Mouse (Mus musculus): ENCODE results near the gene Ccr9. TPM values are rescaled to one million over a fixed set of nuclear protein-coding genes. Genes with fewer than 3 reads are reported as not detected.

Gene Ccr9
- polyA plus RNA-seq, 1 experiment from 2014 or later, result 0.04 TPM

GRCm38 (mm10) chr9:123826631-123827030 is 148.4 kb downstream of the Ccr9 start:
- WGBS, result 90% methylated on average over 3 of the region's 3 CpGs
- H3K36me3 ChIP-seq (ENCODE audit: control insufficient read depth, insufficient read depth, low read length), result peaks cover 18% of the 10 kb centered on the region
- H3K9me3 ChIP-seq (ENCODE audit: control insufficient read depth, low read length), result no peaks in the 10 kb centered on the region

GRCm38 (mm10) chr9:123828916-123829315 is 150.7 kb downstream of the Ccr9 start:
- Histone ChIP-seq H3K4me3 (ENCODE audit: low read depth, low read length) (no peak overlapping the region), H3K9ac (replicated peaks; ENCODE audit: low read depth, low read length) (no peak overlapping the region), H3K4me2 (ENCODE audit: low read depth, low read length) (no peak overlapping the region), H3K9me3 (ENCODE audit: control insufficient read depth, low read length) (no peaks in the 10 kb centered on the region), H3K36me3 (ENCODE audit: control insufficient read depth, insufficient read depth, low read length) (peaks cover 17% of the 10 kb centered on the region), H3K27ac (ENCODE audit: low read depth, low read length) (no peak overlapping the region), H3K27me3 (ENCODE audit: control insufficient read depth, insufficient read depth, low read length) (no peaks in the 10 kb centered on the region), H3K4me1 (ENCODE audit: control insufficient read depth, insufficient read depth, low read length) (no peaks in the 10 kb centered on the region)
- 94% methylated on average over 4 of the region's 4 CpGs for WGBS
- ATAC-seq (ENCODE audit: low read depth), result no peak

More at GRCm38 (mm10) chr9:123826631-123827030, 148.4 kb downstream of the Ccr9 start:
- Histone ChIP-seq H3K27me3 (ENCODE audit: control insufficient read depth, insufficient read depth, low read length) (no peaks in the 10 kb centered on the region), H3K27ac (ENCODE audit: low read depth, low read length) (no peak overlapping the region), H3K4me1 (ENCODE audit: control insufficient read depth, insufficient read depth, low read length) (no peaks in the 10 kb centered on the region), H3K4me3 (ENCODE audit: low read depth, low read length) (no peak overlapping the region), H3K9ac (replicated peaks; ENCODE audit: low read depth, low read length) (no peak overlapping the region), H3K4me2 (ENCODE audit: low read depth, low read length) (no peak overlapping the region)
- no peak for ATAC-seq (ENCODE audit: low read depth)

Other genes starting within 250 kb of the Ccr9 start
- 9.7 and 14.7 TPM in 2 replicates for gene Limd1, start 199.7 kb upstream of the Ccr9 start, polyA plus RNA-seq (2014; fragmentation: Nextera tagmentation; extraction: Ambion mirVana)
- gene Sacm1l, start 148.7 kb upstream of the Ccr9 start, polyA plus RNA-seq (2014; fragmentation: Nextera tagmentation; extraction: Ambion mirVana), result 56.2 and 62.8 TPM in 2 replicates
- 0.46 and 0.52 TPM in 2 replicates for gene Slc6a20b, start 45.9 kb upstream of the Ccr9 start, polyA plus RNA-seq (2014; fragmentation: Nextera tagmentation; extraction: Ambion mirVana)
- gene Slc6a20a, start 446 bp downstream of the Ccr9 start, polyA plus RNA-seq (2014; fragmentation: Nextera tagmentation; extraction: Ambion mirVana), result 1.3 and 4.8 TPM in 2 replicates
- gene Lztfl1, start 39.3 kb downstream of the Ccr9 start, polyA plus RNA-seq (2014; fragmentation: Nextera tagmentation; extraction: Ambion mirVana), result 51.4 and 62.8 TPM in 2 replicates
- 0.17 and 0.18 TPM in 2 replicates for gene Cxcr6, start 128.0 kb downstream of the Ccr9 start, polyA plus RNA-seq (2014; fragmentation: Nextera tagmentation; extraction: Ambion mirVana)
- gene Fyco1, start 173.5 kb downstream of the Ccr9 start, polyA plus RNA-seq (2014; fragmentation: Nextera tagmentation; extraction: Ambion mirVana), result 11.2 and 13.5 TPM in 2 replicates
- gene Xcr1, start 183.6 kb downstream of the Ccr9 start, polyA plus RNA-seq (2014; fragmentation: Nextera tagmentation; extraction: Ambion mirVana), result 0.04 and 0.09 TPM in 2 replicates